Mouse (Mus musculus) B cell, adult 2 months (primary cell): ENCODE measurements around the gene Ciita.

Experiments used
- DNase-seq, 2 experiments: peaks; one replicate each; pipeline ENCODE4 v3.0.0; 2022

Ciita gene

DNA sequence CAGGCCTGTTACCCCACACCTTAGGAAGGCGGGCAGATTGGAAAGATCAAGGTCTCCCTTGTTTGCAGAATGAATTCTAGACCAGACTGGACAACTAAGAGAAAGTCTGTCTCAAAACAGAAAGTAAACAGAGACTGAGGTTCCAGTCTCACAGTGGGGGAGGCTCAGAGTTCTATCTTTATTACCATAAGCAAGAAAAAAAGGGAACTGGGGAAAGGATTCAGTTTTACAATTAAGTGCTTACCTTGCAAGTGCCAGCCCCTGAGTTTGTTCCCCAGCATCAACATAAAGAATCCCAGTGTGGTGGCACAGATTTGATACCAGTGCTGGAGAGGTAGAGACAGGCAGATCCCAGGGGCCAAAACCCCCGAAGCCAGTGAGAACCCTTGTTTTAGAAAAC lies 3.9 kb upstream of the Ciita start:
- DNase-seq, result peak in 1 of 2 experiments; percentile 36

GRCm38 (mm10) chr16:10482343-10482742 lies 2.5 kb downstream of the Ciita start:
- DNase-seq, result no peak

DNA sequence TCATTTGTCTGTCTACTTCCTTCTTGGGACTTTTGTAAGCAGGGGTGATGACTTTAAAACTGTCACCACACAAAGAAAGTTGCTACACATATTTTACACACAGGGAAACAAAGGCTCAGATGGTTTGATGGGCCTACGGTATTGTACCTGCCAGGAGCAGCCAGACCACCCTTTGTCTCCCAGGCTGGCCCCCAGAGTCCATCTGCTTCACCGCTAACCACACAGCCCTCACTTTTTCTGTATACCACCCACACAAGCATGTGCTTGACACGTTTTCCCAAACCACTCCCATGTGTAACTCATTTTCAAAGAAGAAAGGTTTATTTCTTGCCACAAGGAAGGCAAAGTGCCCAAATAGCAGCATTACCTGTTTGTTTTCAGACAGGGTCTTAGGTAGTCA lies 7.1 kb downstream of the Ciita start:
- no peak for DNase-seq

DNA sequence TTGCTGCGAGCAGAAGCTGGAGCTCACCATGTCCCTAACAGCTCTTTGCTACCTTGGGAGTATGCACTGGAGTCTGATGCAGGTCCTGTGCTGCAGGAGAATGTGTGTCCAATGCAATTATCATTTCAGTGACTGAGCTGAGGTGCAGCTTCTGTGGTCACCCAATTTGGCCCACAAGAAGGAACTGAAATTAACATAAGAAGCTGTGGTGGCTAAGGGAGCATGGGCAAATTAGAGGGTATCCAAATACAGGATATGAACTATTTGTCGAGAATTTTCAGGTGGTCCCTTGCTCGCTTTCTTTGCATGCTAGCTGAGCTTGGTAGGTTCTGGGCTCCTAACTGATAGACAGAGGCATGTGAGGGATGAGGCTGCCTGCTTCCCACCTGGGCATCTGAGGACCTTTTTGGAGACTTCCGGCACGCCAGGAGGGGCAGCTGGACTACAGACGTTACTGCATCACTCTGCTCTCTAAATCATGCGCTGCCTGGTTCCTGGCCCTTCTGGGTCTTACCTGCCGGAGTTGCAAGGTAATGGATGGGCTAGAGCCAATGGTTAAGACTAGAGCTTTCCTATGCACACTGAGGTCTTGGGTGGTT lies 8.1 kb downstream of the Ciita start:
- DNase-seq, result peak; percentile 64 to 72

DNA sequence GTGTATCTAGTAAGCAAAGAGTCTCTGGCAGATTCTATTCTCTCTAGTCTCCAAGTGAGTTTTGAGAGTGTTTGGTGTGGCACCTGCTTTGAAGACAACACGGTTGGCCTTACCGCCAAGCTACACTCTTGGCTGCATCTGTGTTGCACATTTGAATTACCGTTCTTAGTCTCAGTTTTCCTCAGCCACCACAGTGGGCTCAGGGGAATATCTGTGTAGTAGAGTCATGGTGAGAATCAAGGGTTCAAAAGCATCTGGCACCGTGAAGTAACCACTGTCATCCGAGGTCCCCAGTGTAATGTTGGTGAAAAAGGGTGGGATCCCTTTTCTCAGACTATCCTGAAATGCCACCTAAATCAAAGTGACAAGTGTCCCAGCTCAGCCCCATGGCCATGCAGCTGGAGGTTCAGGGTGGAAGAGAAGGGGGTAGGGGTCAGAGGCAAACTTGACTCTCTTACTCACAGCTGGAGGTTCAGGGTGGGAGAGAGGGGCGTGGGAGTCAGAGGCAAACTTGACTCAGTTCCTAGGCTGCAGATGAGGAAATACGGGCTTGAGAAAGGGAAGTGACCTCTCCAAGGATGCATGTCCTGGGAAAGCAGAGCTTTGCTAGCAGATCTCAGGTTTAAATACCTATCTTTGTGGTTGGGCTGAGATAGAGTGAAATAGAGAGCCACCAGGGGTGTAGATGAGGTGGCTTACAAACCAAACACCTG lies 9.1 kb downstream of the Ciita start:
- DNase-seq, result no peak

DNA sequence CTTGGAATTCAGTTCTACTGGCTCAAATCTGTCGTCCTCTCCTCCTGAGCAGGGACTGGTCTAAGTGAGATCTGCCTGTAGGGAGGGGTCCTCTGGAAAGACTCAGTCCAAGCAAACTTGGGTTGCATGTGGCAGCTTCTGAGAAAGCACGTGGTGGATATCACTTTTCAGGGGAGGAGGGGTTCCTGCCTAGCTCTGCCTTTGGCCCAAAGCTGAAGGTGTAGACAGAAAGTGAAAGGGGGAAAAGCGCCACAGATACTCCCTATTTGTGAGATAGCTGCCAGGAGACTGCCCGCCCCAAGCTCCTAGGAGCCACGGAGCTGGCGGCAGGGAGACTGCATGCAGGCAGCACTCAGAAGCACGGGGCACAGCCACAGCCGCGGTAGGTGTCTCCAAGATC lies 9.6 kb downstream of the Ciita start:
- DNase-seq, result peak in 1 of 2 experiments; percentile 26

DNA sequence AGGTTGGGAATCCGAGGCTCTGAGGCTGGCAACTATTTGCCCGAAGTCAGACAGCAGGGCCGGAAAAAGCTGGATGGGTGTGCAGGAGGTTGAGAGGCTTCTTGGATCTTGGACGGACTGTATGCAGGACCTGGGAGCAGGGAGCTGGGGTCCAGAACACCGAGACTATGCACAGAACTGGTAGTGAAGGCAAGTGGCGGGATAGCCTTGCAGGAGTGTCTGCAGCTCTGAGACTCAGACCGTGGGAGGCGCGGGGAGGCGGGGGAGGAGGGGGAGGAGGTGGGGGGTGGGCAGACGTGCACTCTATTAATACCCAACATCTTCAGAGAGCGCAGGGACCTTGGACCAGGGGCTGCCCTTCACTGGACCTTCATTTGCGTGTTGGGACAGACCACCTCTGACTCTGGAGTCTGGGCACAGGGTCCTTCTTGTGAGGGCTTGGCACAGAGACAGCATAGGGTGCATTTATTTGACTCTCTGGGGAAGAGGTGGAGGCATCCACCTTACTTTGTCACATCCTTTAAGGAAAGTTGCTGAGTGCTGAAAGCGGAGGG lies 10.1 kb downstream of the Ciita start:
- no peak for DNase-seq

DNA sequence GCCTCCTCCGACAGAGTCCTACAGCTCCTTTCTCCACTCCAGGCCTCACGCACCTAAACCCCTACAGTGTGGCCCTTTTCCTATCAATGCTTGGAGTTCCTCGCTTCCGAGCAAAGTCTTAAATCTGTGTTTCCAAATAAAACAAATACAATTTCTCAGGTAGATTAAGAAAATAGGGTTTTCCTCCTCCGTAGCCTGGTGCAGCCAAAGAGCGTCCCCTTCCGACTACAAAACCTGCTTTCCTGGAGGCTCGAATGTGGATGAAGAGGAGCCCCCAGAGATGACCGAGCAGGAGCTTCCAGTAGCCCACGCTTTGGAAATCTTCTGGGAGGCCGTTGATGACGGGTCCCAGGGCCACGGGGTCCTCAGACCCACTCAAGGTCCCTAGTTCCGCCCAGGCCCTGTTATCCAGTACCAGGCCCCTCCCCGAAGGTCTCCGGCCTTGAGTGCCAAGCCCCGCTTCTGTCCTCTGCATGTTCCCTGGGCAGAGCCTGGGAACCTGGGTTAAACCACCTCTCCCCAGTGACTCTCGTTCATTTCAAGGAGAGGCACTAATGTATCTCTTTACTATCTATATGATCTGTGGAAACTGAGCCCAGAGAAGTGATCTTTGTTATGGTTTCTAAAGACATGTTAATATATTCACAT lies 10.8 kb downstream of the Ciita start:
- no peak for DNase-seq

- DNase-seq, result peak; percentile 35 to 45
Measured at GRCm38 (mm10) chr16:10491716-10492115, 11.9 kb downstream of the Ciita start.

DNA sequence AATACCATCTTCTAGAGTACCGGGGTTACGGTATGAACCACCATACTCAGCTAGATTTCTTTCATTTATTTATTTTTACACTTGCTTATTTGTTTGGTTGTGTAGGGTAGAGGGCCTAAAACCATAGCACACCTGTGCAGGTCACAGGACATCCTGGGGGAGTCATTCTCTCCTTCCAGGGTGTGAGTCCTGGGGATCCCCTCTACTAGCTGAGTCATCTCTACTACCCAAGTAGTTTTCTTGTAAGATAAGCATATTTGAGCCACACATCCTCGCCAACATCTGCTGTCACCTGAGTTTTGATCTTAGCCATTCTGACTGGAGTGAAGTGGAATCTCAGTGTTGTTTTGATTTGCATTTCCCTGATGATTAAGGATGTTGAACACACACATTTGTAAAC lies 12.7 kb downstream of the Ciita start:
- DNase-seq, result no peak

- DNase-seq, result peak; percentile 50 to 59
Measured at GRCm38 (mm10) chr16:10495824-10496298, 16.0 kb downstream of the Ciita start.

DNA sequence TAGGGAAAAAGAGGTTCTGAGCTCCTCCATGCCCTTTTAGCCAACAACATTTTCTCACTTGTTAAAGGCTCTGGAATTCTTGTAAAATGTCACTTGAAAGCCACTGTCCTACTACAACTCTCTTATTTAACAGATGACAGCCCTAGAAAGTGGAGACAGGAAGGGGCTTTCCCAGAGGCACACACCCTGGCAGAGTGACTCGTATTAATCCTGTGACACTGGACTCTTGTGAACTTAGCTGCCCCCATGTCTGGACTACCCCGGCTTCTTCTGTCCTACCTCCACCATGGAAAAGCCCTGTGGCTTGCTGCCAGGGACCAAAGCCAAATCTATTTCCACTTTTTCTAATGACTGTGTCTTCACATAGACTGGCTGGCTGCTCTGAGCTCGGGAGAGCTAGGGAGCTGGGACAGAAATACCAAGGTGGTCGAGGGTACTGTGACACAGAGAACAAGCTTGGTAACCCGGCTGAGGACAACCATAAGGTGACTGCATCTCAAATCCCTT lies 18.3 kb downstream of the Ciita start:
- no peak for DNase-seq

- peak; percentile 68 to 72 for DNase-seq
Measured at GRCm38 (mm10) chr16:10499122-10499521, 19.3 kb downstream of the Ciita start.

DNA sequence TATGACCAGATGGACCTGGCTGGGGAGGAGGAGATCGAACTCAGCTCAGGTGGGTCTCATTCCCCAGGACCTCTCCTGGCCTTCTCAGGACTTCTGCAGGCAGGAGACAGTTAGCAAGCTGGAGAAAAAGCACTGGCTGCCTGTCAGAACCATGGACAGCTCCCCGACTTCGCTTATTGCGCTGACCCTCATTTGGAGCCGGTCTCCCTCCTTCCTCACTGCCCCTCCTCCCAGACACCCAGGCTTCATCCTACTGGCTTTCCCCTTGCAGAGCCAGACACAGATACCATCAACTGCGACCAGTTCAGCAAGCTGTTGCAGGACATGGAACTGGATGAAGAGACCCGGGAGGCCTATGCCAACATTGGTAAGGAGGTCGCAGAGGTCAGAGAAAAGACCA lies 22.0 kb downstream of the Ciita start:
- peak; percentile 64 to 65 for DNase-seq

- DNase-seq, result no peak
Measured at GRCm38 (mm10) chr16:10503058-10503457, 23.2 kb downstream of the Ciita start.

GRCm38 (mm10) chr16:10507445-10507844 lies 27.6 kb downstream of the Ciita start:
- no peak for DNase-seq

- peak; percentile 56 to 60 for DNase-seq
Measured at GRCm38 (mm10) chr16:10508691-10509090, 28.8 kb downstream of the Ciita start.

- no peak for DNase-seq
Measured at GRCm38 (mm10) chr16:10510477-10511133, 30.7 kb downstream of the Ciita start.

- DNase-seq, result no peak
Measured at GRCm38 (mm10) chr16:10511134-10511520, 31.3 kb downstream of the Ciita start.

DNA sequence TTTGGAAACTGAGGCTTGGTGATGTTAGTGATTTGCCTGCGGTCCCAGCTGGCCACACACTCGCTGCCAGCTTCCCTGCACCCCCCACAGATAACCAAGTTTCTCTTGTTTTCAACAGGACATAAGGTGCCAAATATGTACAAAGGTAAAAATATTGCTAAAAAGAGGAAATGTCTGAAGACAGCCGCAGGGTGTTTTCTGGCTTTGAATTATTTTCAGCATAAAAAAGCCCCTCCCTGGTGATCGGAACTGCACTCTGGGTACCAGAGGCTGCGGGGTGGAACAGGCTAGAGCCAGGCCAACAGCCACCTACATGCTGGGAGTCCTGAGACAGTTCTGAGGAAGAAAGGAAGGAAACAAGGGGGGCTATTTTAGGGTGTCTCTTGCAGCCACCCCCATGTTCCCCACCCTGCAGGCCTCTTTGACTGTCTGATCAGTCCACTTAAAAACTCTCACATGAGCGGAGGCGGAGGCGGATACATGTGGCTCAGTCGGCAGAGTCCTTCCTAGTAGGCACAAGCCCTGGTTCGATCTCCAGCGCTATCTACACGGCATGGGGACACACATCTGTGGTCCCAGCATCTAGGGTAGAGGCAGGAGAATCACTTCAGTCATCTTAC lies 36.2 kb downstream of the Ciita start:
- peak; percentile 78 to 82 for DNase-seq

GRCm38 (mm10) chr16:10518030-10518429 lies 38.2 kb downstream of the Ciita start:
- DNase-seq, result no peak

DNA sequence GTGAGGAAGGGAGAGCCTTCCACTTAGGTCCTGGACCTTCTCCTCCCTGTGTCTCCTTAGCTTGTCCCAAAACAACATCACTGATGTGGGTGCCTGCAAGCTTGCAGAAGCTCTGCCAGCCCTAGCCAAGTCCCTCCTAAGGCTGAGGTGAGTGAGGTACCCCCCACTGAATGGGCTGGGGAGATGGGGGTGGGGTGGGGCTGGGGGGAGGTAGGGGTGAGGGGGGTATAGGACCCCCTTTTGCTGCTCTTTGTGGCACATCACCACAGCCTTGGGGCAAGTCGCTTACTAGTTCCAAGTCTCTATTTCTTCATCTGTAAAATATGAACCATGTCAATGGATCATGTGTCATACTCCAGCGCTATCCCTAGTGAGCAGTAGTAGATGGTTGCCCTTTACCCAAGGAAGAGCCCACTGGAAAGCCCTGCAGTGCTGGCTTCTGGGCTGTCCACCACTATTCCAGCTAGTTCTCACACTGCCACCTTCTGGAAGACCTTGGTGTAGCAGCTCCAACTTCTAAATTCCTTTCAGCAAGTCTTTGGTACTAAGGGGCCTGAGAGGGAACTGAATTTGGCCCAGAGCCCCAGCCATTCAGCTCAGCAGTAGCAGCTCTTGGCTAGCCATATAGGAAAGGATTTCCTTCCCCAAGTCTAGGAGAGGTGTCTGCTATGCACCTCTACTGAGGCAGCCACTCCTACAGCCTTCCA lies 41.2 kb downstream of the Ciita start:
- peak; percentile 82 to 84 for DNase-seq
